Mouse (Mus musculus) stomach, postnatal 0 days (tissue): ENCODE results near the gene Lrmda.

Source experiments
- CTCF ChIP-seq: IDR thresholded peaks from 2 replicates; pipeline ENCODE4 v1.5.1; 2016; ENCODE audit warnings: antibody characterized with exemption, low read depth, mild to moderate bottlenecking, moderate library complexity
- EP300 ChIP-seq: optimal IDR thresholded peaks from 2 replicates; pipeline ENCODE3; 2016; ENCODE audit warnings: antibody characterized with exemption

- TF ChIP-seq CTCF (no peak), EP300 (no peak)
Measured at GRCm38 (mm10) chr14:22952981-22953380, 933.5 kb downstream of the Lrmda start.
